Mouse (Mus musculus) liver, adult 2 months (tissue): Measurements from ENCODE around the gene Aknad1. TPM values are rescaled to one million over a fixed set of nuclear protein-coding genes. Genes with fewer than 3 reads are reported as not detected.
A peak's percentile ranks its signal among the peaks of the same experiment; 100 is the strongest.

ENCODE experiments used
- DNase-seq: peaks from one replicate; pipeline ENCODE4 v3.0.0-alpha.2; 2011; ENCODE audit warnings: low read depth, low spot score; ENCODE audit errors: extremely low read depth
- H3K27ac ChIP-seq: fragments of 200-500 bp; replicated peaks from 2 replicates; pipeline ENCODE4 v1.5.1; 2012; ENCODE audit warnings: low read depth, mild to moderate bottlenecking, control low read depth, inconsistent platforms, low read length; ENCODE audit not compliant: insufficient read depth
- H3K27me3 ChIP-seq: fragments of 200-500 bp; 2 replicates; pipeline ENCODE4 v1.6.1; 2012; ENCODE audit warnings: mild to moderate bottlenecking, moderate library complexity, low read length, inconsistent platforms; ENCODE audit not compliant: control insufficient read depth, insufficient read depth
- H3K36me3 ChIP-seq: fragments of 200-500 bp; 2 replicates; pipeline ENCODE4 v1.6.1; 2012; ENCODE audit warnings: low read length, inconsistent platforms; ENCODE audit not compliant: control insufficient read depth, insufficient read depth
- H3K4me1 ChIP-seq: fragments of 200-500 bp; 2 replicates; pipeline ENCODE4 v1.6.1; 2011; ENCODE audit warnings: low read length; ENCODE audit not compliant: control insufficient read depth, insufficient read depth
- H3K4me3 ChIP-seq: fragments of 200-500 bp; 2 replicates; pipeline ENCODE4 v1.5.1; 2011; ENCODE audit warnings: low read depth, mild to moderate bottlenecking, control low read depth, low read length, moderate library complexity; ENCODE audit not compliant: insufficient read depth
- H3K79me2 ChIP-seq: fragments of 200-500 bp; 2 replicates; pipeline ENCODE4 v1.6.1; 2012; ENCODE audit warnings: inconsistent platforms, mild to moderate bottlenecking, low read length, moderate library complexity; ENCODE audit not compliant: control insufficient read depth, insufficient read depth
- H3K9ac ChIP-seq: fragments of 200-500 bp; 2 replicates; pipeline ENCODE4 v1.6.1; 2012; ENCODE audit warnings: low read depth, mild to moderate bottlenecking, control low read depth, inconsistent platforms, low read length
- CTCF ChIP-seq: fragments of 200-500 bp; IDR thresholded peaks from 2 replicates; pipeline ENCODE4 v1.5.1; 2011; ENCODE audit warnings: low read depth, low read length, control low read depth
- POLR2A ChIP-seq: fragments of 200-500 bp; IDR thresholded peaks from 2 replicates; pipeline ENCODE4 v1.6.1; 2011; ENCODE audit warnings: low read length, control low read depth; ENCODE audit not compliant: insufficient read depth; ENCODE audit errors: extremely low read depth
- WGBS: fragments of 180-500 bp; shearing (Covaris S2); methylation state at CpG from one replicate; pipeline ENCODE4 v1.1.7; 2018; 5-methylcytosine and 5-hydroxymethylcytosine counted together
- polyA plus RNA-seq: library from polyadenylated mRNA; depleted of rRNA; stranded (reverse); fragments of >200 nt; gene quantifications from 2 replicates; pipeline ENCODE4 v1.2.3, GENCODE M21; 2012
- total RNA-seq: library from RNA; depleted of rRNA; stranded (reverse); fragments of >200 nt; gene quantifications from 2 replicates; pipeline ENCODE4 v1.2.3, GENCODE M21; 2014

Aknad1 gene
- total and polyA plus RNA-seq, 2 experiments = not detected

DNA sequence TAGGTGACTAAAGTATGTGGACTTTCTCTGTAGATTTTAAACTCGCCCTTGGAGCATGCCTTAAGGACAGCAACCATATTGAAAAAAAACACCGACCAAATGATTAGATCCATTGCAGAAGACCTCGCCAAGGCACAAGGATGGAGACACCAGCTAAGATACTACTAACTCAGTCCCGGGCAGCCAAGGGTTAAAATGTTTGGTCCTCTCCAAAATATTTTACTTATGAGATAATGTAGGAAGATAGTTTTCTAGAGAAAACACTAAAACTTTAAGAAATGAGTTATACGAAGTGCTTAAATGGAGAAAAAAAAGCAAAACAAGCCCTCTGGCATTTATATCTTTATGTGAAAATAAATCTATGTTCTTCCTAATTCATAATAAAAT, 42.4 kb downstream of the Aknad1 start:
- TF ChIP-seq POLR2A (no peak), CTCF (no peak)
- Histone ChIP-seq H3K9ac (no peak overlapping the region), H3K4me1 (peaks cover 5% of the 10 kb centered on the region; the same call in 1 of the 2 replicates), H3K79me2 (no peaks in the 10 kb centered on the region), H3K27ac (no peak overlapping the region), H3K27me3 (no peaks in the 10 kb centered on the region), H3K36me3 (no peaks in the 10 kb centered on the region), H3K4me3 (no peak overlapping the region)
- DNase-seq = no peak
- 87% methylated on average over 5 of the region's 5 CpGs for WGBS

DNA sequence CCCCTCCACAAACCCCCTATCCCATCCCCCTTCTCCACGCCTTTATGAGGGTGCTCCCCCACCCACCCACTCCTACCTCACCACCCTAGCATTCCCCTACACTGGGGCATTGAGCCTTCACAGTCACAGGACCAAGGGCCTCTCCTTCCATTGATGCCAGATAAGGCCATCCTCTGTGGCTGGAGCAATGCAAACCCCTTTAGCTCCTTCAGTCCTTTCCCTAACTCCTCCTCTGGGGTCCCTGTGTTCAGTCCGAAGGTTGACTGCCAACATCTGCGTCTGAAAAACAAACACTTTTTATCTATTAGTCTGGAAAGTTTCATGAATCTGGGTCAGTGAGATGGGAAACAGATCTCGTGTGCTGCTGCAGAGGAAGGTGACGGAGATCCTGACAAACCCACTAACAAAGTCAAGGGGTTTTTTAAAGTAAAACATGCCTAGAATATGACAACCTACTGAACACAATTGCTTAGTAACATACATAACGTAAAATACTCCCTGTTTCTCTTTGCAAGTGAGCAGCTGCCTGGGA, 43.0 kb downstream of the Aknad1 start:
- Histone ChIP-seq H3K4me1 (peaks cover 5% of the 10 kb centered on the region; the same call in 1 of the 2 replicates), H3K27me3 (no peaks in the 10 kb centered on the region), H3K36me3 (no peaks in the 10 kb centered on the region), H3K79me2 (no peaks in the 10 kb centered on the region), H3K9ac (no peak overlapping the region), H3K27ac (no peak overlapping the region), H3K4me3 (no peak overlapping the region)
- DNase-seq = peak; percentile 36
- 29% methylated on average over 6 of the region's 6 CpGs for WGBS
- no peak for TF ChIP-seq CTCF
- TF ChIP-seq POLR2A = no peak

DNA sequence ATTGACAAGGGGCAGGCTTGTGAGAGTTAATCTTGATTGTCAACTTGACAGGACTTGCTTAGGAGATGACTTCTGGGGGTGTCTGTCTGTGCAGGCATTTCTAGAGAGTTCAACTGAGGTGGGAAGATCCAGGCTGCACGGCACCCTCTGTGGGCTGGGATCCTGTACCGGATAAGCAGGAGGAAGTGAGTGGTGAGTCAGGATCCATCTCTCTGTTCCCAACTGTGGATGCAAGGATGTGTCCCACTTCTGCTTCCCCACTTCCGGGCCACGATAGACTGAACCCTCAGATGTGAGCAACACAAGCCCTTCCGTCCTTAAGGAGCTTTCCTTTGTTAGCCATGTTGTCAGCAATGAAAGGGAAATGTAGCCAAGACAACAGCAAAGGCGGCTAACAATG, 47.1 kb downstream of the Aknad1 start:
- peaks cover 2% of the 10 kb centered on the region; the same call in 1 of the 2 replicates for H3K36me3 ChIP-seq
- DNase-seq = no peak
- 83% methylated on average over 6 of the region's 6 CpGs for WGBS
- H3K27ac ChIP-seq = no peak overlapping the region
- no peaks in the 10 kb centered on the region for H3K79me2 ChIP-seq
- H3K9ac ChIP-seq = no peak overlapping the region
- H3K4me3 ChIP-seq = no peak overlapping the region
- TF ChIP-seq CTCF (no peak), POLR2A (no peak)
- peaks cover 10% of the 10 kb centered on the region for H3K4me1 ChIP-seq
- no peaks in the 10 kb centered on the region for H3K27me3 ChIP-seq

DNA sequence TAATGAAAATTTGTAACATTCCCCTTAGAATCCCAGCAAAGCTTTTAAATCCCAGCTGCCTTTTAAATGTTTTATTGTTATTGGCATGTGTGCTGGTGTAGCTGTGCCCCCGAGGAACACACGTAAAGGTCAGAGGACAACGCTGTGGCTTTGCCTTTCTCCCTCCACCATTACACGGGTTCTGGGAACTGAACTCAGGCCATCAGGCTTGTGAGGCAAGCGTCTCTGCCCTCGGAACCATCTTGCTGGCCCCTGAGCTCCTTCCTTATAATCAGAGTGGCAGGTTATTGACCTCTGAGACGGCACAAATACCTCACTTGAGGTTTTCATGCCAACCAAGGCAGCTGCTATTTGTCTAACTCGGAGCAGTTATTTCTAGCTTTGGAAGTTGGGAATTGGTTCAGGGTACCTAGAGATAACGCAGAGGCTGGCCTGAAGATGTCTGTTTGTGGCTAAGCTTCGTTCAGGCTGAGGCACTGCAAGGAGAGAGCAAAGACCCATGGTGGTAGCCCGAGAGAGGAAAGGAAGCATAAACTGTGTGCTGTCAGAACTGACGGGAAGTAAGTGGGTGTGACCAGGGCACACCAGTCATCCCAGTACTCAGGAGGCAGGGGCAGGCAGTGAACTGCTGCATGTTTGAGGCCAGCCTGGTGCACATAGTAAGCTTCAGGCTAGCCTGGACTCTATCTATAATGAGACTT, 48.4 kb downstream of the Aknad1 start:
- Histone ChIP-seq H3K9ac (no peak overlapping the region), H3K36me3 (peaks cover 8% of the 10 kb centered on the region; the same call in 1 of the 2 replicates), H3K4me1 (peaks cover 8% of the 10 kb centered on the region), H3K27me3 (no peaks in the 10 kb centered on the region), H3K79me2 (no peaks in the 10 kb centered on the region), H3K4me3 (no peak overlapping the region), H3K27ac (no peak overlapping the region)
- no peak for TF ChIP-seq CTCF
- TF ChIP-seq POLR2A = no peak
- DNase-seq = no peak
- WGBS = 52% methylated on average over 12 of the region's 12 CpGs

DNA sequence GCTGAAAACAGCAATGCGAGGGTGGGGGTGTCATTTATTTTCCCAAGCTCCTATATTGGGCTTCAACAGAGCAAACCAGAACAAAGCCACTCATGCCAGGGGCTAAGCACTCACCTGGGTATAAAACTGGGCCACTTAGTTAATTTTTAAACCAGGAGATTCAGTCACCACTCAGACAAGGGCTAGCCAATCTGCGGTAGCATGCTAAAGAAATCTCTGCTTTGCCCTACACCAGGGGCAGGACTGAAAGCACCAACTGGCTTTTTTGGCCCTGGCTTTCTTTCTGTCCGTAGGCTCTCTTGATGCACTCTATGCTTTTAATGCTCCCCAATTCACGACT, 49.0 kb downstream of the Aknad1 start:
- Histone ChIP-seq H3K4me1 (peaks cover 8% of the 10 kb centered on the region), H3K27me3 (no peaks in the 10 kb centered on the region), H3K36me3 (peaks cover 10% of the 10 kb centered on the region; the same call in 1 of the 2 replicates), H3K79me2 (no peaks in the 10 kb centered on the region), H3K27ac (no peak overlapping the region), H3K9ac (no peak overlapping the region), H3K4me3 (no peak overlapping the region)
- peak; percentile 80 for DNase-seq
- no peak for TF ChIP-seq CTCF
- TF ChIP-seq POLR2A = no peak
- WGBS = 34% methylated on average over 4 of the region's 4 CpGs

DNA sequence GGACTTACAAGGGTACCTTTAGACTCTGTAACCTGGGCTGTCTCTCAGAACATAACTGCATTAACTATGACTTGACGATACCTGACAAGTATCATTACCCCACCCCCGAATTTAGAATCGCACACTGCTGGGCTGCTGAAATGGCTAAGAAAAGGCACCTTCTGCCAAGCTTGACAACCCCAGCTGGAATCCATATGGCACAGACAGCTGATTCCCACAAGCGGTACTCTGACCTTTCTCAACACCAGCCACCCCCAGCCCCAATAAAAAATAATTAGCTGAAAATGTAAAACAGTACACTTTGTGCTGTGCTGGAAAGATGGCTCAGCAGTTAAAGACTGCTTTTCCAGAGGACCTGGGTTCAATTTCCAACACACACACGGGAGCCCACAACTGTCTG, 49.8 kb downstream of the Aknad1 start:
- H3K4me1 ChIP-seq = peaks cover 8% of the 10 kb centered on the region
- no peaks in the 10 kb centered on the region for H3K27me3 ChIP-seq
- DNase-seq = no peak
- WGBS = 93% methylated on average over 5 of the region's 5 CpGs
- no peak overlapping the region for H3K27ac ChIP-seq
- H3K4me3 ChIP-seq = no peak overlapping the region
- TF ChIP-seq CTCF = no peak
- no peak for TF ChIP-seq POLR2A
- H3K79me2 ChIP-seq = no peaks in the 10 kb centered on the region
- H3K36me3 ChIP-seq = peaks cover 15% of the 10 kb centered on the region; the same call in 1 of the 2 replicates
- H3K9ac ChIP-seq = no peak overlapping the region
